Mouse (Mus musculus) Patski (cell line): ENCODE measurements around the gene Nxph4. TPM values are rescaled to one million over a fixed set of nuclear protein-coding genes. Genes with fewer than 3 reads are reported as not detected.
A peak's percentile ranks its signal among the peaks of the same experiment; 100 is the strongest.

Experiments used
- ATAC-seq: fragments of 100-300 bp; one replicate; pipeline ENCODE4 v1.8.0; 2021
- CTCF ChIA-PET: fragments of 350-600 bp; sonication (Branson Sonifier 250); formaldehyde crosslinking; loops from one replicate; lab custom pipeline; 2022; ENCODE audit warnings: inconsistent platforms; lab: Charles Lee
- POLR2A ChIA-PET: fragments of 350-600 bp; sonication (Branson Sonifier 250); formaldehyde crosslinking; loops from one replicate; lab custom pipeline; 2022; ENCODE audit warnings: antibody characterized with exemption, inconsistent platforms; lab: Charles Lee
- DNase-seq: peaks from one replicate; pipeline ENCODE4 v3.0.0-alpha.2; 2011; ENCODE audit warnings: low read depth, low spot score
- H3K27me3 ChIP-seq: fragments of 371-371 bp; one replicate; pipeline ENCODE4 v1.5.1; 2021
- CTCF ChIP-seq: fragments of 100-300 bp; IDR thresholded peaks from one replicate; pipeline ENCODE4 v1.5.1; 2021
- in situ Hi-C: fragments of 300-500 bp; cut with MboI; formaldehyde crosslinking; loops from 3 replicates; pipeline ENCODE4 v1.11.1; 2018; ENCODE audit warnings: low pct_unique_long_range_greater_than_20kb, mixed read lengths
- polyA plus RNA-seq: library from polyadenylated mRNA; unstranded; gene quantifications from one replicate; pipeline ENCODE4 v1.2.3, GENCODE M21; 2021

Gene Nxph4
- polyA plus RNA-seq, 1 experiment from 2014 or later, result 6.0 TPM

DNA sequence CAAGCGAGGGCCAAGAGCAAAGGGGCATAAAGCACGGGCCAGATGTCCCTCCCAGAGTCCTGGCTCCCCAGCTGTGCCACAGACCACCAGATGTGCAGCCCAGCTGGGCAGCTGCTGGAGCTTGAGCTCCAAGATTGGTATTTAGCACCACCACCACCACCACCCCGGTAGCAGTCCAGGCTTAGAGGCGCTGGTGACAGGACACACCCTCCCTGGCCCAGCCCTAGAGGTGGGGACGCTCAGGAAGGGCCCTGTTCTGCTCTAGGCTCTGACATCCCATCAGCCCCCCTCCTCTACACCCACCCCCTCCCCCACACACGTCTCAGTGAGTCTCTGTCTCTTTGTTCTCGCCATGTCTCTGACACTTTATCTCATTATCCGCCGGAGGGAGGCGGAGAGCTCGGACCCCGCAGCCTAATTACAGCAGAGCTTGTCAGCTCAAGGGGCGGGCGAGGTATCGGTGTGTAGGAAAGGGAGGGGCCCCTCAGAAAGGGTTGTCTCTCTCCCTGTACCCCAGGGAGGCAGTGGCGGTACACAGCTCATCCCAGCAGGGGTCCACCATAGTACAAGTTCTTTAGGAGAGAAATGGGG lies 20.8 kb downstream of the Nxph4 start:
- no peak for ATAC-seq
- in situ Hi-C loops, result no loop called here
- no peak for DNase-seq
- CTCF ChIA-PET, result interaction anchor here (0.9 to 3.6 kb wide), 24 partner anchors 9 to 176 kb away, joined by 3 to 101 read pairs (median 6); partner anchors contain the start of genes Nxph4, Shmt2 and Stac3
- POLR2A ChIA-PET, result interaction anchor here (1.1 to 1.8 kb wide), 4 partner anchors 8 to 24 kb away, joined by 3 to 10 read pairs (median 6); partner anchors contain the start of gene Shmt2
- H3K27me3 ChIP-seq, result no peaks in the 10 kb centered on the region
- TF ChIP-seq CTCF, result no peak

DNA sequence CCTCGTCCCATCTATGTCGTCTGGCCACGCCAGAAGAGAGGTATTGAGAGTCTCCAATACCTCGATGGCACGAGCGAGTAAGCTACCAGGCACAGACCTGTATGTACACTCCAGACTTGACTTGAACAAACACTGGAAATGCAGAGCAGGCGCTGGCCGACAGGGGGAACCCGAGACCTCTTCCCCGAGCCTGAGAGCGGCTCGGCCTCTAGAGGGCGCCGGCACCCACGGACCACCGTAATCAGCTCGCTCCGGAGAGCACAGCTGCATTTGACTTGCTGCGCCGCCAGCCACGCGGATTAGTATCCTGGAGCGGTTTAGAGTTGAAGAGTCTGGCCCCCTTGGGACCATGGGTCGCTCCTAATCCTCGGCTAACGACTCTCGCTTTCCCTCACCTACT lies 21.5 kb downstream of the Nxph4 start:
- no peaks in the 10 kb centered on the region for H3K27me3 ChIP-seq

DNA sequence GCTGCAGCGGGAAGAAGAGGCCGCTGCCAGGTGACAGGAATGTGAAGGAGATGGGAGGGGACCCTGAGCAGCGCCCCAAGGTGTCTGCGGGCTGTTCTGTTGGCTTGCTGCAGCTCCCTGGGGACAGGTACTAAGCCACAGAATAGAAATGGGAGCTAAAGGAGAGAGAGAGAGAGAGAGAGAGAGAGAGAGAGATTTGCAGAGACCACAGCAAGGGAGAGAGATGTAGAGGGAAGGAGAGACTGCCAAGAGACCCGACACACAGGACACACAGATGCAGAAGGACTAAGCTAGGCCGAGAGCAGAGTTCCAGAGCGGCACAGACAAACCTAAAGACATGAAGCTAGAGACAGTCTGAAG lies 22.1 kb downstream of the Nxph4 start:
- DNase-seq (no peak), ATAC-seq (no peak)
- TF ChIP-seq CTCF, result no peak
- in situ Hi-C loops, result no loop called here
- POLR2A ChIA-PET, result interaction anchor here (0.7 to 1.7 kb wide), 3 partner anchors 10 to 19 kb away, joined by 3 to 10 read pairs (median 4); partner anchors contain the start of gene Shmt2
- CTCF ChIA-PET, result interaction anchor here (0.6 to 3.6 kb wide), 23 partner anchors 10 to 175 kb away, joined by 3 to 101 read pairs (median 6); partner anchors contain the start of genes Nxph4, Shmt2, Stac3 and Stat6
- H3K27me3 ChIP-seq, result no peaks in the 10 kb centered on the region

More for the DNA sequence above, 21.5 kb downstream of the Nxph4 start:
- peak; percentile 41 for DNase-seq
- POLR2A ChIA-PET, result interaction anchor here (0.6 to 1.8 kb wide), 6 partner anchors 9 to 156 kb away, joined by 3 to 10 read pairs (median 4); partner anchors contain the start of genes Nab2 and Shmt2
- in situ Hi-C loops, result no loop called here
- TF ChIP-seq CTCF, result no peak
- peak; percentile 78 for ATAC-seq
- CTCF ChIA-PET, result interaction anchor here (0.6 to 3.6 kb wide), 27 partner anchors 10 to 175 kb away, joined by 3 to 101 read pairs (median 5); partner anchors contain the start of genes Nxph4, Shmt2, Stac3 and Stat6

DNA sequence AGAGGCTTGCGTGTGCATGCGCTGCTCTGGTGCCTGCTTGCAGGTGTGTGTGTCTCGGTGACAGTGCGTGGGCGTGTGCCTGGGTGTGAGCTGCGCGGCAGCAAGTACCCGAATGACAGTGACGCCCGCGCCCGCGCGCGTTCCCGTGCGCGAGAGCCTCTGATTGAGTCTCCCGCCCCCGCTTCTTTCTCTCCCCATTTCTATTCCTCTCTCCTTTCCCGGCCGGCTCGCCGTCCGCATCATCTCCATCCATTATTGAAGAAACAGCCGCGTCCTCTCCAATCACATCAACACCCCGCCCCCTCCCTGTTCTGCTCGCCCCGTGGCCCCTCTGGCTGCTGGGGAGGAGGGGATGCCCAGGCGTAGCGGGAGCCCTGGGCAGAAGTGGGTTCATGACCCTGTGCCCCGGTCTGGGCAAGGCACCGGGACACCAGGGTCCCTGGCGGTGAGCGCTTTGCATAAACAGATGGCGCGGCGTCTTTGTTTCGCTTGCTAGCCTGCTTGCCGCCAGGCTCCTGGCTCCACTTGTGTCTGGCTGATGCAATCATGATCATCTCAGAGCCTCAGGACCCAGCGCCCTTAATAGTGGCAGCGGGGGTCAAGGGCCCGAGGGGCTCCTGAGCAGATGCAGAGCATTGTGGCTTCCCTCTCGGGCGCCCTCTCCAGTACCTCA lies 22.6 kb downstream of the Nxph4 start:
- H3K27me3 ChIP-seq, result no peaks in the 10 kb centered on the region
- in situ Hi-C loops, result no loop called here
- no peak for DNase-seq
- ATAC-seq, result peak; percentile 4
- ChIA-PET POLR2A (no interaction called here), CTCF (interaction anchor here (0.7 to 3.6 kb wide), 14 partner anchors 10 to 131 kb away, joined by 3 to 101 read pairs (median 14); partner anchors contain the start of genes Nxph4, Shmt2, Stac3 and Stat6)
- no peak for TF ChIP-seq CTCF

DNA sequence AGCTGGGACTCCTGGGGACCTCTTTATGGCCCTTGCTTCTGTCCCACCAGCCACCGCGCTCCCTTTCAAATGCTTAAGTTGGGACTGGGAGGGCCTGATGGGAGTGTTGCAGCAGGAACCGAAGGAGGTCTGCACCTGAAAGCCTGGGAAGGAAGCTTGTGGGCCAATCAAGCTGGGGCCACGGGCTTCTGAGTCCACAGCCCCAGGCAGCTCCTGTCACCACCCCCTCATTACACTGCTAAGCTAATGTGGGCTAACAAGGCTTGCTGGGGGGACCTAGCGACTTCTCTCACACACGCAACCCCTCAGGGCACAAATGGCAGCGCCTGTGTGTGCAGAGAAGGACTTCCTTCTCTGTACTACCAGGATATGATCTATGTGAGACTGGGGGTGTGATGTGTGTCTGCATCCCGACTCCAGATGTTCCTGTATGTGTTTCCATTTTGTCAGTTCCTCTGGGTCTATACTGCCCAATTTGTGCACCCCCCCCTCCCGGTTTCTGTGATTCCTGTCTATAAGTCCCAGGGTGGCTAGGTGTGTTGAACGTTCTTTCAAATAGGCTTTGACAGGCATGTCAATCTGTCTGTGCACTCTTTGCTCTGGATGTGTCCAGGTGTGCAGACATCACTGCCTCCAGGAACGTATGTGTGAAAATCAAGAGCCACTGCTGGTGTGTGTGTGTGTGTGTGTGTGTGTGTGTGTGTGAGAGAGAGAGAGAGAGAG lies 23.3 kb downstream of the Nxph4 start:
- ChIA-PET CTCF (interaction anchor here (1.0 to 1.5 kb wide), 2 partner anchors 27 to 32 kb away, joined by 4 to 6 read pairs; no protein-coding TSS in a partner anchor), POLR2A (interaction anchor here (0.5 kb wide), 1 partner anchor 818 kb away, joined by 3 read pairs; no protein-coding TSS in a partner anchor)
- in situ Hi-C loops, result no loop called here
- TF ChIP-seq CTCF, result no peak
- H3K27me3 ChIP-seq, result no peaks in the 10 kb centered on the region
- ATAC-seq, result no peak
- DNase-seq, result no peak

DNA sequence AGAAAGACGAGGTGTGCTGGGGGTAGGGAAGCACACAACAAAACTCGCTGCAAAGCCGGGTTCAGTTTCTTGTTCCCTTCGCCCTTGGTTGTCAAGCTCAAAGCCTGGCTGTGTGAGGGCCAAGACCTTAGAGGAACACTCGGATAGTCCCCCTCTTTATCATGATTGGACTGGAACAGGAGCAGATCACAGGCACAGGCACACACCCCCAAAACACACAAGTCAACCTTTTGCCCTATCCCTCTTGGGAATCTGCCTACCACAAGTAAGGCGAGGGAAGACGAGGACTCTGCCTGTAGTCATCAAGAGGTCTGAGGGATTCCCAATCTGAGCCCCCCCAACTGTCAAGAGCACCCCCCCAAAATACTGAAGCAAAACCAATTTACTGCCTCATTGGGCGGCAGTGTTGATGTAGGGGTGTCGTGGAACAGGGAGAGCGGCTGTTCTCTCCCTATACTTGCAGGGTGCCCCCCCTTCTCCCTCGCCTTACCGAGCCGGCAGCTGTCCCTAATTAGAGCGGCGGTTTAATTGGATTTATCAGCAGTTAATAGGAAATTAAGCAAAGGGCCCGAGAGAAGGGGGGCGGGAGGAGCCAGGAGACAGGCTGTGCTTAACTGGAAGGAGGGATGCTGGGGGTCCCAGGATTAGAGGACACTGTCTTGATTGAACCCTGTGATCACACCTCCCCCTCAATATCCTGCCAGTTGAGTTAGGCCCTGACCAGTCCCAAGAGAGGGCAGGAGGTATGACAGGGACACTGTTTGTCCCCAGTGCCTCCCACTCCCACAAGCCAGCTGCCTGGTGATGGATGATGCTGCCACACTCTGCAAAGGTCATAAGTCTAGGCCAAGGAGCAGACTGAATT lies 24.3 kb downstream of the Nxph4 start:
- TF ChIP-seq CTCF, result no peak
- ATAC-seq (no peak), DNase-seq (no peak)
- in situ Hi-C loops, result loop anchor here (5.0 kb wide), 1 partner anchor 32 kb away; no protein-coding TSS in a partner anchor
- CTCF ChIA-PET, result interaction anchor here (1.0 to 5.5 kb wide), 5 partner anchors 10 to 45 kb away, joined by 4 to 34 read pairs (median 6); no protein-coding TSS in a partner anchor
- H3K27me3 ChIP-seq, result no peaks in the 10 kb centered on the region
- POLR2A ChIA-PET, result interaction anchor here (0.5 kb wide), 1 partner anchor 819 kb away, joined by 3 read pairs; no protein-coding TSS in a partner anchor

DNA sequence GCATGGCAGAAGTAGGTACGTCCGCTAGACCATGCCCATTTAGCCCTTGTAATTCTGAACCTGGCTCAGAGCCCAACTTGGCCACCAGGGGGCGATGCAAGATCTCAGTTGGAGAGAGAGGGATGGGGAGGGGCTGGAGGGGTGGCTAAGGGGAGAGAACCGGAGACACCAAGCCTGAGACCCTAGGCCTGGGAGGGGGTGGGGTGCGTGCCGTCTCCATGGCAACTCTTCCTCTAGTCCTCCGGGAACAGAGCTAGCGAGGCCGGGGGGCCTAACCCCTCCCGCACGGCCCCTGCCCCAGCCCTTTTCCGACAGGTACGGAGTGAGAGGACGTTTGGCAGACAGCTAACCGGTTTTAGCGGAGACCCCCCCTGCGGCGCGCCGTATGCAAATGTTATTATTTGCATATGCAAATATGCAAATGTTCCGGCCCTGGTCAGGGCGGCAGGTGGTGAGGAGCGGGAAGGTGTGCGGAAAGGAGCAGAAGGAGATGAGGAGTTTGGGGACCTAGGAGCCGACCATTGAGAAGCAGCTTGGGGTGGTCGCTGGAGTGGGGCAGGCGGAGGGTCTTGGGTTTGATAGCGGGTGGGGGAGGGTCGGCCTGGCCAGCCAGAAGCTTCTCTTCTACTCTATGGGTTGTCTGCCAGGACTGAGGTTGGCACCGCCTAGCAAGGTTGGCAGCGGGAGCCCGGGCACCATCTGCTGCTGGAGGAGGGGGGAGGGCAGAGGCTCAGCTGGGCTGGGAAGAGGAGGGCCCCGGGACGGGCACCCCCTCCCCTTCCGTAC lies 25.1 kb downstream of the Nxph4 start:
- in situ Hi-C loops, result loop anchor here (5.0 kb wide), 1 partner anchor 33 kb away; no protein-coding TSS in a partner anchor
- CTCF ChIA-PET, result interaction anchor here (1.0 to 5.5 kb wide), 4 partner anchors 9 to 45 kb away, joined by 4 to 34 read pairs (median 8); no protein-coding TSS in a partner anchor

DNA sequence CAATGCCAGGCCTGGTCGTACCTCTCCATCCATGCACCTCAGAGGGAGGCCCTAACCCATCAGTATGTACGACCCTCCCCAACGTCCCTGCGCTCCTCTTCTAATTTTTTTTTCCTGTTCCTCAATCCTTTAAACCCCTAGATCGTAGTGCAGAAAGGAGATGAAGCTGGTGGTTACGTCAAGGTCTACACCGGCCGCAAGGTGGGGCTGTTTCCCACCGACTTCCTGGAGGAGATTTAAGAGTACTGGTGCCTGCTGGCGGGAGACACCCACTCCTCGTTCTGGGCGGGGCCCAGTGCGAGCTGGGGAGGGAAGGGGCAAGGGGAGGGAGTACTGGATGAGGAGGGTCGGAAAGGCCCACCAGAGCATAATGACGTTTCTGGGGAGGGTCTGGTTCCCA lies 26.1 kb downstream of the Nxph4 start:
- ATAC-seq, result no peak
- no peak for TF ChIP-seq CTCF
- no peak for DNase-seq
- POLR2A ChIA-PET, result no interaction called here
- in situ Hi-C loops, result loop anchor here (5.0 kb wide), 1 partner anchor 34 kb away; no protein-coding TSS in a partner anchor
- CTCF ChIA-PET, result interaction anchor here (2.3 to 5.5 kb wide), 2 partner anchors 8 to 29 kb away, joined by 10 to 34 read pairs; no protein-coding TSS in a partner anchor
- H3K27me3 ChIP-seq, result no peaks in the 10 kb centered on the region

More for the DNA sequence above, 25.1 kb downstream of the Nxph4 start:
- DNase-seq, result no peak
- no peak for TF ChIP-seq CTCF
- H3K27me3 ChIP-seq, result no peaks in the 10 kb centered on the region
- ATAC-seq, result no peak
- POLR2A ChIA-PET, result no interaction called here
